Mouse (Mus musculus) ES-Bruce4 (cell line): ENCODE results near the gene Pinlyp.

Source experiments
- CTCF ChIP-seq: IDR thresholded peaks from one replicate; pipeline ENCODE4 v1.8.1; 2011; ENCODE audit warnings: low read depth, low read length
- EP300 ChIP-seq: IDR thresholded peaks from 2 replicates; pipeline ENCODE4 v1.6.1; 2011; ENCODE audit warnings: low read depth, low read length; ENCODE audit not compliant: insufficient read depth
- POLR2A ChIP-seq: IDR thresholded peaks from one replicate; pipeline ENCODE4 v1.8.1; 2011; ENCODE audit warnings: low read length; ENCODE audit not compliant: insufficient read depth

GRCm38 (mm10) chr7:24530062-24530931, 15.6 kb downstream of the Pinlyp start, which contains the start of gene Irgq:
- TF ChIP-seq POLR2A (no peak), CTCF (no peak), EP300 (0 out of 2 replicates have a peak, but pooled peaks have one; percentile 26)
